Mouse (Mus musculus) kidney, adult 2 months (tissue): ENCODE measurements around the gene Shkbp1.

Experiments used
- CTCF ChIP-seq: fragments of 200-500 bp; conservative IDR thresholded peaks from 2 replicates; pipeline ENCODE4 v1.5.1; 2011; ENCODE audit warnings: low read depth, mild to moderate bottlenecking, control low read depth, low read length, moderate library complexity, mixed read lengths; ENCODE audit not compliant: insufficient read depth, insufficient read length
- POLR2A ChIP-seq: fragments of 200-500 bp; IDR thresholded peaks from one replicate; pipeline ENCODE4 v1.6.1; 2011; ENCODE audit warnings: low read depth, low read length, control low read depth

- no peak for TF ChIP-seq CTCF
- no peak for TF ChIP-seq POLR2A
Measured at GRCm38 (mm10) chr7:27369111-27369510, 13.3 kb upstream of the Shkbp1 start.
